Mouse (Mus musculus) liver, postnatal 0 days (tissue): ENCODE measurements at regions not wholly inside any gene's neighbourhood (a gene's known extent, or its start where the extent isn't known, plus 50 kb on each side); places are given as distances from the start of the nearest gene placed in this dataset.

Experiments
- CTCF ChIP-seq: sonication (generic); IDR thresholded peaks from 2 replicates; pipeline ENCODE4 v1.5.1; 2016; ENCODE audit warnings: antibody characterized with exemption, low read depth
- EP300 ChIP-seq: IDR thresholded peaks from 2 replicates; pipeline ENCODE4 v1.6.1; 2016; ENCODE audit warnings: antibody characterized with exemption, low read depth, mild to moderate bottlenecking

DNA sequence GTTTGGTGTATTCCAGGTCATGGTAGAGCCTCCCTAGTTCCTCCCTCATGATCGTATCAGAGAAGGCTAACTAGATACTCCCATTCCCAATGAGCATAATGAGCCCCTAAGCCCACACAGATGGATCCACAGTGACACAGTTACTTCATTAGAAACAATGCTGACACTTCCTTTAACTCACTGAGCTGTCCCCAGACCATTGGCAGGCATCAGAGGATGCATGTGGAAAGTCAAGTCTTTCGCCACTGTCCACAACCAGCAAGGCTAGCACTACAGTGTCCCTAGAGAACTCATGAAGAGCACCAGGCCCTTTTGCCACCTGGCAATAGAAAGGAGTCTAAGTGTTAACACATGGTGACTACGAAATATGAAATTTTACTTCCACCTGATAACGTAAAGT is 156.1 kb upstream of the Tent5a start:
- no peak for TF ChIP-seq EP300
- no peak for TF ChIP-seq CTCF
